Mouse (Mus musculus) bone marrow macrophage, adult 2 months (primary cell): ENCODE measurements at regions not wholly inside any gene's neighbourhood (a gene's known extent, or its start where the extent isn't known, plus 50 kb on each side); places are given as distances from the start of the nearest gene placed in this dataset.

Experiments used
- CTCF ChIP-seq: IDR thresholded peaks from 2 replicates; pipeline ENCODE4 v1.5.1; 2012; ENCODE audit warnings: low read depth, mild to moderate bottlenecking, low read length, moderate library complexity
- POLR2A ChIP-seq: IDR thresholded peaks from 2 replicates; pipeline ENCODE4 v1.6.1; 2012; ENCODE audit warnings: mild to moderate bottlenecking, low read depth, low read length, borderline replicate concordance

GRCm38 (mm10) chr17:47171801-47172200 lies 161.4 kb upstream of the Ubr2 start:
- TF ChIP-seq CTCF (no peak), POLR2A (no peak)
